Mouse (Mus musculus): Measurements from ENCODE around the gene Exoc4.

DNA sequence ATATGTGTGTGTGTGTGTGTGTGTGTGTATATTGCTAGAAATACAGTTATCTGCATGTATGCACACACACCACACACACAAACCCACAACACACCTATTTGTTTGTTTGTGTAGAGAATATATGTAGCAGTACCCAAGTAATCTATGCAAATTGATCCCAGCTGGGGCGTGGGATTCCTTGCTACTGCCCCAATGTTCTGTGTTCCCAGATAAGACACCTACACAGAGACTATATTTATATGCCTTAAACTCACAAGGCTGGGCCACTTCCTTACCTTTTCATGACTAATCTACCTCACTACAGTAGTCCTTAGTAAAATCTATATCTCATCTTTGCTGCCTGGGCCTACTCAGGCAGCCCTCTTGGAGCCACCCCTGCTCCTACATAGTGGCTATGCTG is 312.0 kb downstream of the Exoc4 start:
- TF ChIP-seq CTCF (IDR thresholded peaks at IDR 0.05; ENCODE audit: borderline replicate concordance, insufficient read depth, low read depth, low read length) (no peak), POLR2A (IDR thresholded peaks at IDR 0.05; ENCODE audit: borderline replicate concordance, insufficient read depth, low read length) (no peak)
